Mouse (Mus musculus) bone marrow macrophage, adult 2 months (primary cell): ENCODE results near the gene Igf1r. TPM values are rescaled to one million over a fixed set of nuclear protein-coding genes. Genes with fewer than 3 reads are reported as not detected.
A peak's percentile ranks its signal among the peaks of the same experiment; 100 is the strongest.

Experiments
- H3K27ac ChIP-seq: 2 replicates; pipeline ENCODE4 v1.5.1; 2012; ENCODE audit warnings: low read depth, low read length; ENCODE audit not compliant: insufficient read depth
- H3K4me1 ChIP-seq: 2 replicates; pipeline ENCODE4 v1.6.1; 2012; ENCODE audit warnings: low read length; ENCODE audit not compliant: control insufficient read depth, insufficient read depth
- H3K4me3 ChIP-seq: 2 replicates; pipeline ENCODE4 v1.5.1; 2012; ENCODE audit warnings: mild to moderate bottlenecking, low read length, moderate library complexity; ENCODE audit not compliant: insufficient read depth
- CTCF ChIP-seq: IDR thresholded peaks from 2 replicates; pipeline ENCODE4 v1.5.1; 2012; ENCODE audit warnings: low read depth, mild to moderate bottlenecking, low read length, moderate library complexity
- POLR2A ChIP-seq: IDR thresholded peaks from 2 replicates; pipeline ENCODE4 v1.6.1; 2012; ENCODE audit warnings: mild to moderate bottlenecking, low read depth, low read length, borderline replicate concordance
- polyA plus RNA-seq: library from polyadenylated mRNA; stranded (reverse); fragments of >200 nt; gene quantifications from 2 replicates; pipeline ENCODE4 v1.2.4, GENCODE M21; 2012; ENCODE audit not compliant: missing spikeins, insufficient read depth, insufficient read length

Gene Igf1r
- polyA plus RNA-seq, 1 experiment: 6.0 TPM

DNA sequence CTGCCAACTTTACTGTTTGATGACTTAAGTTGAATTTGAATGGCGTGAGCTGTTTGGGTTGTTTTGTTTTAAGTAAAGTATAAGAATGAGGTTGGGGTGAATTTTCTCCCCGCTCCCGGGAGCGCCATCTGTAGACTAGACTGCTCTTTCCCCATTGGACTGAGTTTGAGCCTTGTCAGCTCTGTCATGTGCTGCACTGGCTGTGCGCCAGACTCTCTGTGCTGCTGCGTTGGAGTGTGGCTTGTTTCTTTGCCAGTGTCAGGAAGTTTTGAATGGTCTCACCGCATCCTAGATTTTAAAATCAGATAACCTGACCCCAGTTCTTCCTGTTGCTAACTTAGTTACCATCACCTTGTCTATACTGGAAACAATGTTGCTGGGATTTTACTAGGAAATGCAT, 118.0 kb downstream of the Igf1r start:
- Histone ChIP-seq H3K4me1 (peaks cover 11% of the 10 kb centered on the region), H3K4me3 (peak overlapping the region; percentile 28; the same call in 1 of the 2 replicates), H3K27ac (peak overlapping the region; percentile 52)
- TF ChIP-seq POLR2A: no peak
- TF ChIP-seq CTCF: no peak

DNA sequence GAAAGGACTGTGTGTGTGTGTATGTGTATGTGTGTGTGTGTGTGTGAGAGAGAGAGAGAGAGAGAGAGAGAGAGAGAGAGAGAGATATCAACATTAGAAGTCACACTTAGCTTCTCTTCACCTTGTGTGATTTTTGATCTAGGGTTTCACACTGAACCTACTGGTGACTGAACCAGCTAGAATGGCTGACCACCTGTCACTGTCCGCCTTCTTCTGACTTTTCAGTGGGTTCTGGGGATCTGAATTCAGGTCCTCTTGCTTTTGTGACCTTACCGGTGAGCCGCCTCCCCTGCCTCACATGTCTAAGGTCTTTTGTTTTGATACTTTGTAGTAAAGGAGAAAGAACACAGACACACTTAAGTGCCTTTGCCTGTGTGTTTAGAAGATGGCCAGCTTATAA, 118.4 kb downstream of the Igf1r start:
- peaks cover 11% of the 10 kb centered on the region for H3K4me1 ChIP-seq
- TF ChIP-seq CTCF (no peak), POLR2A (no peak)
- no peak overlapping the region for H3K27ac ChIP-seq
- no peak overlapping the region for H3K4me3 ChIP-seq

DNA sequence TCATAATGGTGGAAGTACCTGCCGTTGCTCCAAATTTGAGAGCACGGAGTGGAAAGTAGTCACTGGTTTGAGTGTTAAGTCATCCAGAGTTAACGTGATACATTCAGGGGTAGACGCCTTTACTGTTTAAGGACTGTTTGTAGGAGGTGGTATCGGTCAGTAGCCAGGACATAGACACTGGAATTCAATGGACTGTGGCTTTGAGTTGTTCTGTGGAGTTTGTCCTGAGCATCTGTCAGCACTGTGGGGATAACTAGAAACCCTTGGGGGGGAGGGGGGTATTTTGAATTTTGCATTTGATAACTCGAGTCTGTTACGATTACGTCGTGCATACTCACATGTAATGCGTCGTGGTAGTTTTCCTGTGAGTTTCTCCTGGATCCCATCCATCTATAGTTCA, 119.1 kb downstream of the Igf1r start:
- no peak overlapping the region for H3K4me3 ChIP-seq
- peaks cover 11% of the 10 kb centered on the region for H3K4me1 ChIP-seq
- TF ChIP-seq POLR2A (no peak), CTCF (no peak)
- no peak overlapping the region for H3K27ac ChIP-seq

DNA sequence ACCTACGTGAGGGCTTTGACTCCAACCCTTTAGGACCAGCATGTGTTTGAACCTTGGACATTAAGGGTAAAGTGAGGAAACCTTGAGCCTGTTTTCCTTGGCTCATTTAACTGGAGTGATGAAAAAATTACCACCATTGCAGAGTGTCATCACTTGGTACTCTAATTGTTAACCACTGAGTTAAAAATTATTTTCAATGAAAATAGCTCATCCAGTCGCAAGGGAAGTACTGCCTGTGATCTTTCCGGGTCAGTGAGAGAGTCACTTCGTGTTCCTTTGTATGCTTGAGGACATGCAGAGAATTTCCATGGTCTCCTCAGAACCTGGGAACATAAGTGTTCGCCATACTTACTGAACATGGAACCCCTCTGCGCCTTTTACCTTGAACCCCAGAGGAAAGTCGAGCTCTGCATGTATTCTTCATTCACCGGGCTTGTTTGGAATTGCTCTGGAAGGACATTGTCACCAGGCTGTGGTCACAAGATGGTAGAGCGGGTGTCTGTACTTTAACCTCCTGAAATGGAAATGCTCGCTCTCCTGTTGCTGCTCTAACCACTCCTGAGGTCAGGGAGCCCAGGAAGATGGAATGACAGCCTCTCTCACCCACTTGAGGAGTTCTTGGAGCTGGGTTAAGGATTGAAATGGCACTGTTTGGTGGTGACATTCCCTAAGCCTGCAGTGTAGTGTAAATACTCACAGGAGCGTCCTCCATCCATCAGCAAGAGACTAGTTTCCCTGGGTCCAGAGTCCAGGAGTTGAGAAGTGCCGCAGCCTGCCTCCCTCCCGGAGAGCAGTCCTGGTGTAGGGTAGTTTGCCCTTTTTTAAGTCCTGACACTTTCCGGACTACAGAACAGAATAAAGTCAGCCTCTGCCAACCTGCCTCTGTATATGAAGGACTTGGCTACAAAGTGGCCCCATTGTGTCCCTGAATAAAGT, 120.2 kb downstream of the Igf1r start:
- Histone ChIP-seq H3K4me1 (peaks cover 11% of the 10 kb centered on the region), H3K4me3 (no peak overlapping the region), H3K27ac (no peak overlapping the region)
- TF ChIP-seq CTCF (no peak), POLR2A (no peak)

DNA sequence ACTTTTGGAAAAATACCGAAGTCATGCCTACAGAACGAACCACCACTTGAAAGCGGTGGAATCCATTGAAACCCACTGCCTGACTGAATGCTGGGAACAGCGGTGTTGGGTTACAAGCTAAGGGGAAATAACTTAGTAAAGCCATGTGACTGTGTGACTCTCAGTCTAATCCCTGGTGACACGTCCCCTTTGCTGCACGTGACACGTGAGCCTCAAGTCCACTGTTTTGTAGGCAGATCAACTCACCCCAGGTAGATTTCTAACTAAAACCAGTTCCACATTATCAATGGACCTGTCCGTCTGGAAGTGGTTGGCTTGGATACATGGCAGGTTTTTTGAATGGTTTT, 120.8 kb downstream of the Igf1r start:
- Histone ChIP-seq H3K4me3 (no peak overlapping the region), H3K27ac (no peak overlapping the region), H3K4me1 (peaks cover 11% of the 10 kb centered on the region)
- TF ChIP-seq CTCF: no peak
- no peak for TF ChIP-seq POLR2A

DNA sequence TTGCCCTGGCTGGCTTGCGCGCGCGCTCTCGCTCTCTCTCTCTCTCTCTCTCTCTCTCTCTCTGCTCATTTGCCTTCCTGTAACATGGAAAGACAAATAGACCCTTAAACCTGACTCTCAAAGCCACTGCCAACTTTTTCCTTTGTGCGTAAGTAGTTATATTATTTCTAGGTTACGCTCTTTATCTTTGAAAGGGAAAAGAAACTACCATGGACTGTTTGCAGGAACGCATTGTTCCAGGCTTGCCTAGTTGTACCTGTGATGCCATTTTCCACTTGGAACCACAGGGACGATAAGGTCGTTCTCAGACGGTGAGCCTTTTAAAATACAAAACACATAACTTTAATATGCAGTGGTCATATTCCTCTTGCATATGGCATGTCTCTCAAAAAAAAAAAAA, 122.1 kb downstream of the Igf1r start:
- TF ChIP-seq POLR2A: no peak
- no peak for TF ChIP-seq CTCF
- Histone ChIP-seq H3K4me1 (peaks cover 11% of the 10 kb centered on the region), H3K27ac (no peak overlapping the region), H3K4me3 (no peak overlapping the region)

DNA sequence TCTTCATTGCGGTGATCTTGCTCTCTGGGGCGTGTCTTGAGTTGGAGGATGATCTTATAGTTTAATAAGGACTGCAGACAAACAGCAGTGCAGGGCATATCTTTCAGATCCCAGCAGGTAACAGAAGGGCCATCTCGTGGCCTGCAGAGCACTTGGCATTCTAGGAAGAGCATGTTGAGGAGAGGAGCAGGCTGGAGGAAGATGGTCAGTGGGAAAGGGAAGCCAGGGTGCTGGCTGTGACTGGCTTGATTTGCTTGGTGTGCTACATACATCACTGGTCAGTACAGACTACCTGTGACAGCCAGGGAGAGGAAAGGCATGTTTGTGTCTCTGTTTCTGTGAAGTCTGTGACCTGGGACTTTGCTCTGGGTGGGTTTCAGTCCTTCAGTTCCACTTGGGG, 122.8 kb downstream of the Igf1r start:
- no peak for TF ChIP-seq CTCF
- no peak for TF ChIP-seq POLR2A

DNA sequence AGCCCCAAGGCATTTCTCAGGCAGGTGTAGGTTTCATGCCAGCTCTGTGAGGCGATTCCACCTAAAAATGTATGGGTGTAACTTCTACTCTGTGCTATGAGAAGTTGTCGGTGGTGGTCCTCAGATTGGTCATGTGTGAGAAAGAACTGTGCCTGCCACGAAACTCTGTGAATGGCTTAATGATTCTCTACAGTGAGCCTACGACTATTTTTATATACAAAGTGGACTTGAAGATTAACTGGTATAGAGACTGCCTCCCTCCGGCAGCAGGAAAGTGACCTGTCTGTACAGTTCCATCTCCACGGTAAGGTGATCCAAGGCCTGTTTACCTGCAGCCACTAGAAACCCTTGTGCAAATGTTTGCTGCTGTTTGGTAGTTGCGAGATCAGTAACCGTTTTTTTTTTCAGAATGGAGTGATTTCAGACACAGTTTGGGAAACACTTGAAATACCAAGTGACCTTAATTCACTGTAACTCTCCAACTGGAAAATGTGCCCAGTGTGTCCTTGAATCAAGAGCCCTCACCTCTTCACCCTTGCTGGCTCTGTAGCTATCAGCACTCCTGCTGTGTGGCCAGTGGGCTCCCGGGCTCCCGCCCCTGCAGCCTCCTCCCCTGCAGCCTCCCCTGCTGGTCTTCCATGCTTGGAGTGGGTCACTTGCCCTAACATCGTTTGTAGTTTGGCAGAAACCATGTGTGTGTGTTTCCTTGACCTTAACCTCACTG, 127.7 kb downstream of the Igf1r start:
- Histone ChIP-seq H3K4me1 (peaks cover 1% of the 10 kb centered on the region; the same call in 1 of the 2 replicates), H3K27ac (no peak overlapping the region), H3K4me3 (no peak overlapping the region)
- no peak for TF ChIP-seq CTCF
- no peak for TF ChIP-seq POLR2A

More for the DNA sequence above, 122.8 kb downstream of the Igf1r start:
- Histone ChIP-seq H3K4me1 (peaks cover 9% of the 10 kb centered on the region), H3K27ac (no peak overlapping the region), H3K4me3 (no peak overlapping the region)

DNA sequence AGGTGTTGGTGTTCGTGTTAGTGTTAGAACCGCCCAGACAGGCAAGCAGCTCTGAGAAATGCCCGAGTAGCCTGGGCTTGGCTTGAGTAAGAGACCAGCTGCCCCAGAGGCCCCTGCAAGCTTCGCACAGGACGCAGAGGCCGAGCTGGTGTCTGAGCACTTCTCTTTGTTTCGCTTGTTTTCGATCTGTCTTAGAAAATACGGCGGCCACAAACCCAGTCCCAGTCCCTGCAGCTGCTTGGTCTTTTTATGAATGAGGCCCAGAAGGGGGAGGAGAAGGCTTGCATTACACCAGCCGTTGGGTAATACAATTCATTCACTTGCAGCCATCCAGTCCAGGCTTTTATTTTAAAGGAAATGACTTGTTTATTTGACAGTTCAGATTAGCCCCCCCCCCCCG, 132.7 kb downstream of the Igf1r start:
- Histone ChIP-seq H3K27ac (no peak overlapping the region), H3K4me1 (peaks cover 17% of the 10 kb centered on the region), H3K4me3 (no peak overlapping the region)
- TF ChIP-seq CTCF (no peak), POLR2A (no peak)

DNA sequence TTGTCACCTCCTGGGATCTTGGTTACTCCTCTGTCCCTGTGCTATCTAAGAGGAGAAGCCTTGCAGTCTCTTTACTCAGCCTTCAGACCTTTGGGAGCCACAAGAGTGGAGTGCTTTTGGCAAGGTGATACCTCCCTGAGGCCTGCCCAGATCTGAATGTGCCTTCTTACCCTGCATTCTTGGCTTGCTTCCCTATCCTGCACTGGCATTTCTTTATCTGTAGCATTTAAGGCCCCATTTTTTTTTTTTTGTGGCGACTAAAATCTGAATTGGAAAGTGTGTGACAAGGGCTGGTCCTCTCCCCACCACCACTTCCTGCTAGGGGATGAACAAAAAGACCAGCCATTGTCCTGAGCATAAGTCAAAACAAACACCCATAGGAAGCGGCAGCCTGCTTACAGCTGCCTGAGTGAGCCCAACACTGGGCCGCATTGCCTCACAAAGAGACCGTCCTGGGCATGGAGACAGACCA, 133.3 kb downstream of the Igf1r start:
- TF ChIP-seq POLR2A (no peak), CTCF (no peak)
- H3K27ac ChIP-seq: no peak overlapping the region
- peaks cover 17% of the 10 kb centered on the region for H3K4me1 ChIP-seq
- no peak overlapping the region for H3K4me3 ChIP-seq
